ENCODE assay signal across 27 mouse cellular contexts in genomic region chr14:110179166-110179565, GRCm38 (mm10).
"Had no signal": no experiment of that assay in that cellular context is flagged by ENCODE, and none has a peak within 500 bp of the region (broad histone marks: within the 10 kb centered on the region; RNA-seq: fewer than 3 reads in every experiment).

No protein-coding gene starts in this region.

- H3K9me3 ChIP-seq: heart, embryonic 10.5 days; heart, embryonic 12.5 days; hindbrain, embryonic 10.5 days; hindbrain, embryonic 12.5 days; intestine, embryonic 15.5 days; limb, embryonic 10.5 days; limb, embryonic 12.5 days; liver, embryonic 13.5 days; liver, embryonic 15.5 days had no signal

- H3K4me1 ChIP-seq: heart, embryonic 10.5 days; heart, embryonic 12.5 days; hindbrain, embryonic 10.5 days; hindbrain, embryonic 12.5 days; intestine, embryonic 15.5 days; limb, embryonic 10.5 days; limb, embryonic 12.5 days; liver, embryonic 13.5 days; liver, embryonic 15.5 days had no signal

- ATAC-seq: hindbrain, embryonic 16.5 days; inflammation-experienced regulatory T-cells, adult 6 months; intestine, embryonic 15.5 days; intestine, postnatal 0 days; liver, postnatal 0 days had no signal

- H3K9ac ChIP-seq: heart, embryonic 12.5 days; hindbrain, embryonic 12.5 days; hindbrain, embryonic 14.5 days; intestine, embryonic 15.5 days; limb, embryonic 12.5 days; liver, embryonic 13.5 days; liver, embryonic 15.5 days; liver, postnatal 0 days had no signal

- H3K27me3 ChIP-seq: heart, embryonic 12.5 days; hindbrain, embryonic 12.5 days; intestine, embryonic 15.5 days; limb, embryonic 12.5 days; liver, embryonic 13.5 days; liver, embryonic 15.5 days had no signal

- H3K36me3 ChIP-seq: heart, embryonic 10.5 days; heart, embryonic 12.5 days; hindbrain, embryonic 10.5 days; hindbrain, embryonic 12.5 days; intestine, embryonic 15.5 days; limb, embryonic 10.5 days; limb, embryonic 12.5 days; liver, embryonic 13.5 days; liver, embryonic 15.5 days had no signal

- H3K4me3 ChIP-seq: gastrocnemius, adult 2 months; heart, embryonic 10.5 days; heart, embryonic 12.5 days; hindbrain, embryonic 10.5 days; hindbrain, embryonic 12.5 days; intestine, embryonic 15.5 days; layer of hippocampus, adult 2 months; left cerebral cortex, adult 2 months; limb, embryonic 10.5 days; limb, embryonic 12.5 days; liver, embryonic 13.5 days; liver, embryonic 15.5 days had no signal

- DNase-seq: gastrocnemius, adult 2 months; gastrocnemius, postnatal 10 days; gastrocnemius, postnatal 25 days; heart, adult 18-20 months; heart, postnatal 10 days; heart, postnatal 4 days; kidney, adult 8-10 months; kidney, postnatal 14 days; kidney, postnatal 36 days; liver; liver, embryonic 13.5 days; liver, postnatal 0 days had no signal

- H3K4me2 ChIP-seq: heart, embryonic 12.5 days; hindbrain, embryonic 12.5 days; hindbrain, embryonic 14.5 days; intestine, embryonic 15.5 days; limb, embryonic 12.5 days; liver, embryonic 11.5 days; liver, embryonic 13.5 days; liver, embryonic 15.5 days had no signal

- H3K27ac ChIP-seq: gastrocnemius, adult 2 months; heart, embryonic 10.5 days; hindbrain, embryonic 10.5 days; hindbrain, embryonic 12.5 days; hindbrain, embryonic 14.5 days; intestine, embryonic 15.5 days; layer of hippocampus, adult 2 months; left cerebral cortex, adult 2 months; limb, embryonic 10.5 days; limb, embryonic 12.5 days; liver, embryonic 13.5 days; liver, embryonic 15.5 days had no signal
